Mouse (Mus musculus) embryonic facial prominence, embryonic 11.5 days (tissue): ENCODE data around the gene Gtf2ird1. TPM values are rescaled to one million over a fixed set of nuclear protein-coding genes. Genes with fewer than 3 reads are reported as not detected.
A peak's percentile ranks its signal among the peaks of the same experiment; 100 is the strongest.

Source experiments
- ATAC-seq: fragments of 200-750 bp; cut with Nextera tagmentation; replicated peaks from 2 replicates; pipeline ENCODE4 v1.8.0; 2017; ENCODE audit warnings: low read depth; ENCODE audit not compliant: insufficient number of reproducible peaks, low FRiP score, low TSS enrichment
- DNase-seq: peaks from one replicate; pipeline ENCODE4 v3.0.0-alpha.2; 2015; ENCODE audit warnings: low spot score
- H3K27ac ChIP-seq: fragments of 300-500 bp; sonication (generic); replicated peaks from 2 replicates; pipeline ENCODE4 v1.5.1; 2014; ENCODE audit warnings: mild to moderate bottlenecking, low read depth, low read length, control low read depth
- H3K27me3 ChIP-seq: fragments of 300-500 bp; sonication (generic); 2 replicates; pipeline ENCODE4 v1.6.1; 2014; ENCODE audit warnings: mild to moderate bottlenecking, low read length, moderate library complexity, mixed read lengths; ENCODE audit not compliant: control insufficient read depth, insufficient read depth
- H3K36me3 ChIP-seq: fragments of 300-500 bp; sonication (generic); replicated peaks from 2 replicates; pipeline ENCODE4 v1.6.1; 2014; ENCODE audit warnings: low read depth, mild to moderate bottlenecking, low read length, moderate library complexity, mixed read lengths; ENCODE audit not compliant: control insufficient read depth, insufficient read depth
- H3K4me1 ChIP-seq: fragments of 300-500 bp; sonication (generic); 2 replicates; pipeline ENCODE4 v1.6.1; 2014; ENCODE audit warnings: low read length, mixed read lengths; ENCODE audit not compliant: control insufficient read depth, insufficient read depth
- H3K4me2 ChIP-seq: fragments of 300-500 bp; sonication (generic); 2 replicates; pipeline ENCODE4 v1.6.1; 2014; ENCODE audit warnings: low read depth, mild to moderate bottlenecking, control low read depth, low read length, moderate library complexity
- H3K4me3 ChIP-seq: fragments of 300-500 bp; sonication (generic); 2 replicates; pipeline ENCODE4 v1.5.1; 2014; ENCODE audit warnings: low read depth, low read length, control low read depth
- H3K9ac ChIP-seq: fragments of 300-500 bp; sonication (generic); replicated peaks from 2 replicates; pipeline ENCODE4 v1.6.1; 2014; ENCODE audit warnings: mild to moderate bottlenecking, control low read depth, low read length
- H3K9me3 ChIP-seq: fragments of 300-500 bp; sonication (generic); replicated peaks from 2 replicates; pipeline ENCODE4 v1.6.1; 2016; ENCODE audit warnings: mild to moderate bottlenecking, low read length, inconsistent platforms, mixed read lengths; ENCODE audit not compliant: control insufficient read depth
- WGBS: fragments of 180-500 bp; shearing (Covaris S2); extraction: QIAGEN DNeasy Blood & Tissue Kit; methylation state at CpG from one replicate; pipeline ENCODE4 v1.1.7; 2014; 5-methylcytosine and 5-hydroxymethylcytosine counted together
- polyA plus RNA-seq: library from polyadenylated mRNA; unstranded; fragments of >200 nt; fragmentation: Nextera tagmentation; extraction: Ambion mirVana; gene quantifications from 2 replicates; pipeline ENCODE4 v1.2.1, GENCODE M21; 2014

The Gtf2ird1 gene
- polyA plus RNA-seq, 1 experiment from 2014 or later, result 99.8 TPM

GRCm38 (mm10) chr5:134393624-134394023, 62.9 kb downstream of the Gtf2ird1 start:
- H3K9ac ChIP-seq, result no peak overlapping the region
- H3K27me3 ChIP-seq, result no peaks in the 10 kb centered on the region
- peak overlapping the region; percentile 67; the same call in 1 of the 2 replicates for H3K27ac ChIP-seq
- H3K4me2 ChIP-seq, result no peak overlapping the region
- 60% methylated on average over 6 of the region's 6 CpGs for WGBS
- H3K9me3 ChIP-seq, result no peaks in the 10 kb centered on the region
- peaks cover 26% of the 10 kb centered on the region for H3K36me3 ChIP-seq
- ATAC-seq (no peak), DNase-seq (no peak)
- H3K4me1 ChIP-seq, result no peaks in the 10 kb centered on the region
- H3K4me3 ChIP-seq, result no peak overlapping the region

GRCm38 (mm10) chr5:134385106-134385505, 71.4 kb downstream of the Gtf2ird1 start:
- no peaks in the 10 kb centered on the region for H3K4me1 ChIP-seq
- no peaks in the 10 kb centered on the region for H3K9me3 ChIP-seq
- no peaks in the 10 kb centered on the region for H3K27me3 ChIP-seq
- H3K36me3 ChIP-seq, result peaks cover 35% of the 10 kb centered on the region
- ATAC-seq (no peak), DNase-seq (peak; percentile 84)
- H3K4me2 ChIP-seq, result no peak overlapping the region
- H3K4me3 ChIP-seq, result no peak overlapping the region
- 70% methylated on average over 2 of the region's 2 CpGs for WGBS
- no peak overlapping the region for H3K9ac ChIP-seq
- H3K27ac ChIP-seq, result no peak overlapping the region

GRCm38 (mm10) chr5:134375256-134375655, 81.3 kb downstream of the Gtf2ird1 start:
- no peak for ATAC-seq
- WGBS, result 67% methylated on average over 1 of the region's 1 CpGs
- Histone ChIP-seq H3K27ac (no peak overlapping the region), H3K4me3 (no peak overlapping the region), H3K27me3 (no peaks in the 10 kb centered on the region), H3K36me3 (no peaks in the 10 kb centered on the region; the same call in none of the 2 replicates), H3K4me1 (no peaks in the 10 kb centered on the region), H3K4me2 (no peak overlapping the region), H3K9me3 (no peaks in the 10 kb centered on the region), H3K9ac (no peak overlapping the region)
- no peak for DNase-seq

- H3K9ac ChIP-seq, result no peak overlapping the region
- ATAC-seq (no peak), DNase-seq (no peak)
- H3K27me3 ChIP-seq, result no peaks in the 10 kb centered on the region
- H3K4me2 ChIP-seq, result no peak overlapping the region
- no peaks in the 10 kb centered on the region for H3K4me1 ChIP-seq
- no peak overlapping the region for H3K27ac ChIP-seq
- H3K9me3 ChIP-seq, result no peaks in the 10 kb centered on the region
- H3K4me3 ChIP-seq, result no peak overlapping the region
- H3K36me3 ChIP-seq, result no peaks in the 10 kb centered on the region; the same call in none of the 2 replicates
Observed at GRCm38 (mm10) chr5:134374546-134374945, 82.0 kb downstream of the Gtf2ird1 start.

- Histone ChIP-seq H3K36me3 (no peaks in the 10 kb centered on the region; the same call in none of the 2 replicates), H3K27ac (no peak overlapping the region), H3K27me3 (no peaks in the 10 kb centered on the region), H3K9ac (no peak overlapping the region), H3K4me2 (no peak overlapping the region), H3K4me1 (no peaks in the 10 kb centered on the region), H3K9me3 (no peaks in the 10 kb centered on the region), H3K4me3 (no peak overlapping the region)
- DNase-seq (peak; percentile 70), ATAC-seq (no peak)
- WGBS, result 69% methylated on average over 9 of the region's 9 CpGs
Observed at GRCm38 (mm10) chr5:134373912-134374488, 82.5 kb downstream of the Gtf2ird1 start.

GRCm38 (mm10) chr5:134372926-134373658, 83.4 kb downstream of the Gtf2ird1 start:
- no peak for DNase-seq
- WGBS, result 95% methylated on average over 6 of the region's 6 CpGs
- H3K9me3 ChIP-seq, result no peaks in the 10 kb centered on the region

GRCm38 (mm10) chr5:134371511-134372289, 84.8 kb downstream of the Gtf2ird1 start:
- Histone ChIP-seq H3K36me3 (peaks cover 3% of the 10 kb centered on the region), H3K27ac (no peak overlapping the region), H3K4me3 (no peak overlapping the region), H3K9ac (no peak overlapping the region), H3K4me1 (no peaks in the 10 kb centered on the region), H3K4me2 (no peak overlapping the region), H3K27me3 (no peaks in the 10 kb centered on the region), H3K9me3 (no peaks in the 10 kb centered on the region)
- 79% methylated on average over 5 of the region's 5 CpGs for WGBS
- DNase-seq (no peak), ATAC-seq (no peak)

More at GRCm38 (mm10) chr5:134372926-134373658, 83.4 kb downstream of the Gtf2ird1 start:
- peaks cover 3% of the 10 kb centered on the region for H3K36me3 ChIP-seq
- H3K4me3 ChIP-seq, result no peak overlapping the region
- no peak overlapping the region for H3K27ac ChIP-seq
- no peaks in the 10 kb centered on the region for H3K4me1 ChIP-seq
- no peak overlapping the region for H3K9ac ChIP-seq
- no peak for ATAC-seq
- H3K4me2 ChIP-seq, result no peak overlapping the region
- no peaks in the 10 kb centered on the region for H3K27me3 ChIP-seq

- H3K4me1 ChIP-seq, result no peaks in the 10 kb centered on the region
- WGBS, result 89% methylated on average over 2 of the region's 2 CpGs
- no peaks in the 10 kb centered on the region for H3K9me3 ChIP-seq
- no peak for DNase-seq
- H3K4me2 ChIP-seq, result no peak overlapping the region
- no peak for ATAC-seq
- H3K36me3 ChIP-seq, result peaks cover 7% of the 10 kb centered on the region
- H3K27me3 ChIP-seq, result no peaks in the 10 kb centered on the region
- no peak overlapping the region for H3K27ac ChIP-seq
- H3K9ac ChIP-seq, result no peak overlapping the region
- no peak overlapping the region for H3K4me3 ChIP-seq
Observed at GRCm38 (mm10) chr5:134370831-134371230, 85.7 kb downstream of the Gtf2ird1 start.
